Comparison of ENCODE assay signal across 11 mouse cellular contexts in the genomic region with DNA sequence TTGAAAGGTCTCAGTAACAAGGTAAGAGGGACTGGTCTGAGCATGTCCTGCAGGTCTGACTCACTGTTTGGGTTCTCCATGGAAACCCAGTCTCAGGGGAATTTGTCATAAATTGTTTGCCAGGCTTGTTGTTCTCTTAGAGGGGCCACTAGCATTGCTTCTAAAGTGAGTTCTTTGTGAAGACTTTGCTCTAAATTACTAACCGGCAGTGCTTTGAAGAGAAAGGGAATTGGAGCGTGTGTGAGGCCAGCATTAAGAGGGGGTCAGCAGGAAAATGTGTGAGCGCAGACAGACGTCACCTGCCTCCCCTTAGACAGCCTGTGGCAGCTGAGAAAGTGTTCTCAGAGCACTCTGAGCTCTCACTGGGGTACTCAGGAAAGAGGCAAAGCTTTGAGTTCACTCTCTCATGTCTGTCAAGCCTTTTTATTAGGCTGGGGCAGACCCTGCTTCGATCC.
DNase-seq lines count a peak whose midpoint lies in the region; ATAC-seq and TF ChIP-seq lines count a peak whose summit lies in the region.
"Had no signal": no experiment of that assay in that cellular context is flagged by ENCODE, and none has a peak within 500 bp of the region (broad histone marks: within the 10 kb centered on the region; RNA-seq: fewer than 3 reads in every experiment).

No protein-coding gene starts in this region.

- no peaks in the 10 kb centered on the region for H3K27me3 ChIP-seq in midbrain, embryonic 14.5 days (ENCODE audit: control insufficient read depth, insufficient read depth, low read length)
- H3K27me3 ChIP-seq in intestine, embryonic 15.5 days (replicated peaks): no peaks in the 10 kb centered on the region
- H3K27me3 ChIP-seq: liver, embryonic 15.5 days; megakaryocyte, embryonic 14.5 days had no signal

- DNase-seq in left cerebral cortex, adult 2 months (ENCODE audit: extremely low spot score in 1 of 2, low spot score in 2 of 2): no peak
- no peak for DNase-seq in left cerebral cortex, postnatal 36 days (ENCODE audit: low spot score in 2 of 2)
- DNase-seq in embryo, embryonic 11 days: peak; percentile 55
- DNase-seq in forelimb bud, embryonic 11.5 days (ENCODE audit: low read depth, low spot score): peak; percentile 89
- peak; percentile 40 for DNase-seq in midbrain, embryonic 14.5 days
- DNase-seq in heart, postnatal 4 days: no peak
- no peak for DNase-seq in testis, postnatal 10 days (ENCODE audit: low spot score)

- intact Hi-C loops in left cerebral cortex, adult 2 months (cut with DNase I): no loop called here
- intact Hi-C loops in left cerebral cortex, postnatal 36 days (cut with DNase I): no loop called here

- H3K9me3 ChIP-seq in midbrain, embryonic 14.5 days (ENCODE audit: control insufficient read depth, low read length): no peaks in the 10 kb centered on the region
- no peaks in the 10 kb centered on the region for H3K9me3 ChIP-seq in intestine, embryonic 15.5 days
- H3K9me3 ChIP-seq: liver, embryonic 15.5 days had no signal

- no peak for ATAC-seq in midbrain, embryonic 14.5 days (ENCODE audit: low FRiP score, low TSS enrichment)
- no peak for ATAC-seq in intestine, embryonic 15.5 days
- ATAC-seq: inflammation-experienced regulatory T-cells, adult 6 months had no signal

- no peak for TF ChIP-seq CTCF in left cerebral cortex, adult 2 months (IDR thresholded peaks at IDR 0.05)

- H3K4me1 ChIP-seq in midbrain, embryonic 14.5 days (ENCODE audit: control insufficient read depth, insufficient read depth, low read length): peaks cover 8% of the 10 kb centered on the region
- no peaks in the 10 kb centered on the region for H3K4me1 ChIP-seq in intestine, embryonic 15.5 days (replicated peaks)
- H3K4me1 ChIP-seq: liver, embryonic 15.5 days; megakaryocyte, embryonic 14.5 days had no signal

- H3K27ac ChIP-seq in left cerebral cortex, adult 2 months: 0 out of 2 replicates have a peak overlapping the region, but pooled peaks have one; percentile 18
- H3K27ac ChIP-seq in midbrain, embryonic 14.5 days (replicated peaks; ENCODE audit: low read depth, low read length): 0 out of 2 replicates have a peak overlapping the region, but pooled peaks have one; percentile 13
- H3K27ac ChIP-seq in intestine, embryonic 15.5 days: no peak overlapping the region
- H3K27ac ChIP-seq: liver, embryonic 15.5 days had no signal

- H3K36me3 ChIP-seq in midbrain, embryonic 14.5 days (ENCODE audit: control insufficient read depth, insufficient read depth, low read length): no peaks in the 10 kb centered on the region
- H3K36me3 ChIP-seq in intestine, embryonic 15.5 days: no peaks in the 10 kb centered on the region
- H3K36me3 ChIP-seq: liver, embryonic 15.5 days had no signal

- H3K4me3 ChIP-seq in left cerebral cortex, adult 2 months: no peak overlapping the region
- H3K4me3 ChIP-seq in midbrain, embryonic 14.5 days (replicated peaks; ENCODE audit: low read depth, low read length): no peak overlapping the region
- no peak overlapping the region for H3K4me3 ChIP-seq in intestine, embryonic 15.5 days (replicated peaks)
- H3K4me3 ChIP-seq: liver, embryonic 15.5 days; megakaryocyte, embryonic 14.5 days had no signal

- H3K4me2 ChIP-seq in midbrain, embryonic 14.5 days (ENCODE audit: low read length): no peak overlapping the region
- no peak overlapping the region for H3K4me2 ChIP-seq in intestine, embryonic 15.5 days (replicated peaks)
- H3K4me2 ChIP-seq: liver, embryonic 15.5 days had no signal

- WGBS in midbrain, embryonic 14.5 days: 27% methylated on average over 5 of the region's 5 CpGs
- 50% methylated on average over 5 of the region's 5 CpGs for WGBS in intestine, embryonic 15.5 days

- H3K9ac ChIP-seq in midbrain, embryonic 14.5 days (replicated peaks; ENCODE audit: low read length): no peak overlapping the region
- no peak overlapping the region for H3K9ac ChIP-seq in intestine, embryonic 15.5 days
- H3K9ac ChIP-seq: liver, embryonic 15.5 days had no signal

Comparison
In these comparisons a context has a peak if more than half of its experiments do, and no peak if none do; other contexts are left out.
1. DNase-seq: peak in embryo, embryonic 11 days (single experiment), forelimb bud, embryonic 11.5 days (single experiment) and midbrain, embryonic 14.5 days (single experiment); none in left cerebral cortex, adult 2 months (0 of 2), left cerebral cortex, postnatal 36 days (0 of 2), heart, postnatal 4 days (single experiment) and testis, postnatal 10 days (single experiment).